Mouse (Mus musculus) ovary, adult 18-20 months (tissue): ENCODE data around the gene Tnrc6a.
"Not testable (repeated sequence)": the region's sequence is repeated elsewhere in the genome, so short reads cannot be mapped to it uniquely, and the experiment has no call there.

Source experiments
- DNase-seq: peaks from one replicate; pipeline ENCODE4 v3.0.0; 2022; ENCODE audit warnings: low spot score, mixed read lengths

Tnrc6a gene

GRCm38 (mm10) chr7:123123665-123124298, at the start of gene Tnrc6a:
Gene Tnrc6a, plus strand, starts transcription at chr7:123123885.
- DNase-seq: peak; percentile 88

- DNase-seq: no peak
Measured at GRCm38 (mm10) chr7:123082236-123082635, 41.4 kb upstream of the Tnrc6a start.

GRCm38 (mm10) chr7:123083441-123084123, 40.1 kb upstream of the Tnrc6a start:
- DNase-seq: no peak

GRCm38 (mm10) chr7:123084180-123084691, 39.4 kb upstream of the Tnrc6a start:
- DNase-seq: no peak

- DNase-seq: no peak
Measured at GRCm38 (mm10) chr7:123084708-123085107, 39.0 kb upstream of the Tnrc6a start.

DNA sequence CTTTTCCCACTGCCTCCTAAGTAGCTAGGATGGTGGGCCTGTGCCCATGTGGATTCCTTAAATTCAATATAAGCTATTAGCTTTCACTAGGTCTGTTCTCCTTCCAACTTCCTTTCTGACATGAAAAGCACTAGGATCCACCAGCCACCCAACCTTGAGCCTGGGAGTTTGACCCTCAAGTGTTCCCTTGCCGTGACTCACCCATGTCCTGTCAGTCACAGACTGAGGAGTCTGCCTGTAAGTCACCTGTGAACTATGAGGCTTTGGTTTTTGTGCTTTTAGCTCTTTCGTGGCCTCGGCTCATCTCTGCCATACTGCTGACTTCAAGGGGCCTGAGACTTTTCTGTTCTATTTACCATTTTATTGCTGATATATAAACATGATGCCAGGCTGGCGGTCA, 34.8 kb upstream of the Tnrc6a start:
- DNase-seq: no peak

GRCm38 (mm10) chr7:123096344-123097120, 27.2 kb upstream of the Tnrc6a start:
- no peak for DNase-seq

- peak; percentile 88 for DNase-seq
Measured at GRCm38 (mm10) chr7:123097891-123098750, 25.6 kb upstream of the Tnrc6a start.

- DNase-seq: no peak
Measured at GRCm38 (mm10) chr7:123101295-123101694, 22.4 kb upstream of the Tnrc6a start.

- not testable (repeated sequence) for DNase-seq
Measured at GRCm38 (mm10) chr7:123105381-123105780, 18.3 kb upstream of the Tnrc6a start.

- no peak for DNase-seq
Measured at GRCm38 (mm10) chr7:123105906-123106305, 17.8 kb upstream of the Tnrc6a start.

GRCm38 (mm10) chr7:123106326-123106725, 17.4 kb upstream of the Tnrc6a start:
- no peak for DNase-seq

- no peak for DNase-seq
Measured at GRCm38 (mm10) chr7:123108058-123109055, 15.3 kb upstream of the Tnrc6a start.

GRCm38 (mm10) chr7:123109361-123110000, 14.2 kb upstream of the Tnrc6a start:
- no peak for DNase-seq

DNA sequence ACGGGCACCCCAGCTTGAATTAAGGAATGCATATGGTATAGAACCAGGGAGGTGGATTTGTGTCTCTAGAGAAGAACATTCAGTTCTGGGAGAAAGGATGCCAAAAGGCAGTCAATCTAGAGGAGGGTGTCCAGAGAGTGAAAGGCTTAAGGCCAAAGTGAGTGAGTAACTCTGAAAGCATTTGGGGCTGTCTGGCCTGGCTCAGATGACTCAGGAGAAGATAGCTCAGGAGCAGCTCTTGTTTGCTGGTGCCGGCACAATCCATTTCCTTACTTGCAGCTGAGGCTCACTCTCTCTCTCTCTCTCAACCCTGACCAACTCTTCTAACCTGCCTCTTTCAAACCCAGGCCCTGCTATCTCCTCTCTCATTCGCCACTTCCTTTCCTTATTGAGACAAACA, 13.6 kb upstream of the Tnrc6a start:
- peak; percentile 64 for DNase-seq

DNA sequence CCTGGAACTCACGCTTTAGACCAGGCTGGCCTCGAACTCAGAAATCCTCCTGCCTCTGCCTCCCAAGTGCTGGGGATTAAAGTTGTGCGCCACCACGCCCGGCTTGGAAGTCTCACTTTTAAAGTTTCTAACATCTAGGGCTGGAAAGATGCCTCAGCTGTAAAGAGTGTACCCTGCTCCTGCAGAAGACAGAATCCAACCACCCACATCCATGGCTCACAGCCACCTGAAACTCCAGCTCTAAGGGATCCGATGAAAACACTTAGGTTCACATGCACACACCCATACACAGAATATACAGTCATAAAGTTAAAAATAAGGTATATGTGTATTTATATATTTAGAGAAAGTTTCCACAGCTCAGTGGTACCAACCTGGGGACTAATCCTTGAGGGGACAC, 10.1 kb upstream of the Tnrc6a start:
- no peak for DNase-seq

- DNase-seq: no peak
Measured at GRCm38 (mm10) chr7:123116799-123117198, 6.9 kb upstream of the Tnrc6a start.

DNA sequence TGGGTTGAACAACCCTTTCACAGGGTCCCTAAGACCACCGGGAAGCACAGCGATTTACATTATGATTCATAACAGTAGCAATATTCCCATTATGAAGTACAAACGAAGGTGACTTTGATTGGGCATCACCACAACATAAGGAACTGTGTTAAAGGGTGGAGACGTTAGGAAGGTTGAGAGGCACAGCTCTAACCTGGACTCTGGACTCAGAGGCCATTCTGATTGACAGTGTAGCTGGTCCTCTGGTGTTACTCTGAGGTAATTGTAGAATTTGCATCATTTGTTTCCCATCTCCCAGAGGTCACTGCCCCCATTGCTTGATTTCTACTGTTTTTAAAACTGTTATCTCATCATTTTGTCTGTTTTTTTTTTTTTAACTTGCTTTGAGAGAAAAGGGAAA, 6.5 kb upstream of the Tnrc6a start:
- no peak for DNase-seq

GRCm38 (mm10) chr7:123120516-123120915, 3.2 kb upstream of the Tnrc6a start:
- DNase-seq: no peak

- no peak for DNase-seq
Measured at GRCm38 (mm10) chr7:123124299-123124716, 623 bp downstream of the Tnrc6a start.
